Mouse (Mus musculus): Measurements from ENCODE around the gene Me1.
"Not testable (repeated sequence)": the region's sequence is repeated elsewhere in the genome, so short reads cannot be mapped to it uniquely, and the experiment has no call there.

Gene Me1

DNA sequence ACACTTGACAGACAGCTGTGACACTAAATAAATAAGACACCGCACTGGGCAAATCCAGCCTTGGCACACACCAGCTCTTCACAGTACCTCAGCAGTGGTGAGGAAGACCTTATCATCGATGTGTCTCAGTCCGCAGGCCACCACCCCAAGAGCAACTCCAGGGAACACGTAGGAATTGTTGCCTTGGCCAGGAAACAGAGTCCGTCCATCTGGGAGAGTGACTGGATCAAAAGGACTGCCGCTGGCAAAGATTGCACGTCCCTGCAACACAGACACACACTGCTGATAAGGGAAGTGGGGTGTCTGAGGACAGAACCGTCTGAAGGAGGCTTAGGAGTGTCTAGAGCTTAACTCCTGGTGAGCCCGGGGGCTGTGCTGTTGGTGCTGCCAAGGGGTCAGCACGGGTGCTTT is 101.4 kb downstream of the Me1 start:
- not testable (repeated sequence) for DNase-seq (ENCODE audit: low read depth)

- DNase-seq (ENCODE audit: low read depth): peak; percentile 64
Observed at GRCm38 (mm10) chr9:86592676-86593668, 102.8 kb downstream of the Me1 start.

- DNase-seq (ENCODE audit: low read depth): no peak
Observed at GRCm38 (mm10) chr9:86587019-86587795, 108.5 kb downstream of the Me1 start.

GRCm38 (mm10) chr9:86583740-86584139 is 112.0 kb downstream of the Me1 start:
- peak; percentile 80 for DNase-seq (ENCODE audit: low read depth)

DNA sequence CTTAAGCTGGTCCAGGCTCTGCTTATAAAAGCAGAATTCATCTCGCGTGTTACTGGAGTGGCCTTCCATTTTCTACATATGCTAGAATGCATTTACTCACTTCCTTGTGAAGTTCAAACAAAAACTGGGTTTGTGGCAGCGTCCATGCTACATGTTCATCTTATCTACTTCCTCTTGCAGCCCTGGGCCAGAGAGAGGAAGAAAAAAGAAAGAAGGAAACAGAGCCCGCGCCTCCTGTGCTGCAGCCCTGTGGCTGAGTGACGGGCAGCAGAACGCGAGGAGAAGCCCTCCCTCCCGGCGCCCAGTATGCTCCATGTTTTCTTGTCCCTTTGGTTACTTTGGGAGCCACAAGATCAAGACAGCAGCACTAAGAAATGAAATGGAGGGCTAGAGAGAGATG is 116.1 kb downstream of the Me1 start:
- no peak for DNase-seq (ENCODE audit: low read depth)

DNA sequence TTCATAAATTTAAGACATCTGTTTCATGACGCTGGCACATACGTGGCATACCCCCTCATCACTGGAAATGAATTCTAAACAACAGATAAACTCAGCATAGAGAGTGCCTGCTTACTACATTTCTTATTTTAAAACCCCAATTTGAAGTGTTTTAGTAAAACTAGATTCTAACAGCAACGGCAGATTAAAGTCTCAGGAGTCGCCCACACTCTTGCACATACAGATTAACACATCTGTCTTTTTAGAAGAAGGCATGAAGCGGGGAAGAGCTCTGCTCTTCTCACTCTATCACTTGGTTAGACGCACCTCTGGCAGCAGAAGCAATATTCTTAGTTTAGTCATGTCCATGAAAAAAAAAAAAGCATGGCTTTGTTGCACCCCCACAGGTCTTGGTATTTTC is 120.6 kb downstream of the Me1 start:
- no peak for DNase-seq (ENCODE audit: low read depth)

DNA sequence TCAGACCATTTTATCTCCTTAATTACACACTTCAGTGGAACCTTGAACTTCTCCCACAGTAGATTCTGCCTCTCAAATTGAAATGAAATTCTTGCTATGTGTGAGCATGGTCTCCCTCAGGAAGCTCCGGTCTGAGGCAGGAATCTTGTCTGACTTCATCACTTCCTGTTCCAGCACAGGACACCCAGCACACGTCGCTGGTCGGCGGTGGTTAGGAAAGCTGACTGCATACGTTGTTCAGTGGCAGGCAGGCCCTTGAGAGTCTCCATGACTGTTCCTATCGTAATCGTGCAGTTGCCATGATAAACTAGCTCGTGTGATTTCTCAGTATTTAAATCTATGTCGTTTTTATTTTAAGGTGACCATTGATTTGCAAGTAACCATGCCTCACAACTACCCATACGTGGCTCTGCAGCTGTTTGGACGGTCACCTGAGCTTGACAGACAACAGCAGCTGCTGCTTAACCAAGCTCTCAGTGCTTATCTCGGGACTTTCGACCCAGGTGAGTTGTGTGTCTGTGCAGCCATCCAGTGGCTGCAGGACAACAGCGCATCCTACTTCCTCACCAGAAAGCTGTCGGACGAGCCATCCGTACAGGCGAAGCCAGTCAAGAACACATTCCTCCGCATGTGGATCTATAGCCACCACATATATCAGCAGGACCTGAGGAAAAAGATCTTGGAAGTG is 122.0 kb downstream of the Me1 start:
- no peak for DNase-seq (ENCODE audit: low read depth)

- DNase-seq (ENCODE audit: low read depth): peak; percentile 79
Observed at GRCm38 (mm10) chr9:86572636-86573291, 123.0 kb downstream of the Me1 start.

DNA sequence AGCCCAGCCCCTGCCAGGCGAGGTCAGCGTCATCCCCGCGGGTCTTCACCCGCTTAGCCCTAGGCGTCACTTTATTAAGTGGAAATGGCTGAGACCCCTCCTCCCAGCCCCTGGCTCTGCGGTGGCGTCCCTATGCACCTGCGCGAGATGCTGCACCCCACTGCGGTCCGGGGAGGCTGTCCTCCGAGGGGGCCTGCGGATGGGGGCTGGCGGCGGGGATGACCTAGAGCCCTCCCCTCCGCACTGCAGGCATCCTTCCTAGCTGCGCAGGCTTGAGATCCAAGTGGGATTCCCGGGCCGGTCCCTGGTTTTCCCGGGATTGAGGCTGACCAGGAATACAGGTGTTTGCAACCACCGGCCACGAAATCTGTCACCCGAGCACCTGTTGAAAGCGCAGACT is 123.6 kb downstream of the Me1 start:
- no peak for DNase-seq (ENCODE audit: low read depth)

DNA sequence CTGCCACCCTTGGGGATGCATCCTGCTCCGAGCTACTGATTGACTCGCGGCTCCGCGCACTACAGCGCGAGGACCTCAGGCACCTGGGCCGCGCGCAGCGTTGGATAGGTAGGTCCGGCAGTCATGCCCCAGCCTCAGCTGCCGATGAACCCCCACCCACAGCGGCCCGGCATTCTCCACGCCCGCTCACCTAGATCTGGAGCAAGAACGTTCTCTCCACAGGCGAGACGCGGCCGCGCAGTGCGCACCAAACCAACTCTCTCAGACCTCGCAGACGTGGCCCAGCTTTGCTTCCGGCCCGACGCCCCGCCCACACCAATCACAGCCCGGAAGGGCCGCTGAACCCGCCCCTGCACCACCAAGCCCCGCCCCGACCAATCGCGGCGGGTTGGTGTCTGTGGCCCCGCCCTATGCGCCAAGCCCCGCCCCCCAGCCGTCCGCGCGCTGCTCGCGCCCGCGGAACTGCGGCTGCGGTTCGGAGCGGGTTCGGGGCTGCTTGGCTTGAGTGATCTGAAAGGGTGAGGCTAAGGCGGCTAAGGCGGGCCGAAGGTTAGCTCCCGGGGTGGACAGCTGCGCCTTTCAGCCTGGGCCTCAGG is 124.1 kb downstream of the Me1 start, which contains the start of the genes Pgm3 and Rwdd2a:
Gene Pgm3 (minus strand): TSS at position 303 of the 596 bp plus-strand sequence.
Gene Rwdd2a (plus strand): TSS at position 452 of the 596 bp plus-strand sequence.
- peak; percentile 96 for DNase-seq (ENCODE audit: low read depth)

DNA sequence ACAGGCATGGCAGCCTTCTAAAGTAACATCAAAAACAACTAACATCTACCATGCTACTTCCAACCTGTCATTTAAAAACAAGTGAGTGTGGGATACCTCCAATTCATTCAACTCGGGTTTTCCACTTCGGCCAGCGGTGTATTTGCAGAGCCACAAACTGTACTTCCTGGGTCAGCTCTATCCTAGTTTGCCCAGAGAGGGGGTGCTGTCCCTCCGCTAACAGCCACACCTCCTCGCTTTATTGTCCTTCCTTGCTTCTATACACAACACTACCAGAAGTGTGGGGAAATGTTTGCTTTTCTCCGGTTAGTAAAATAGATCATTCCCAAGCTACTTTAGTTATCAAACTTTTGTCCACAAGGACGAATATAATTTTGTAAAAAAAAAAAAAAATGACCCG is 124.8 kb downstream of the Me1 start:
- peak; percentile 24 for DNase-seq (ENCODE audit: low read depth)

- DNase-seq (ENCODE audit: low read depth): no peak
Observed at GRCm38 (mm10) chr9:86570261-86570890, 125.4 kb downstream of the Me1 start.

GRCm38 (mm10) chr9:86569314-86569910 is 126.3 kb downstream of the Me1 start:
- DNase-seq (ENCODE audit: low read depth): no peak

DNA sequence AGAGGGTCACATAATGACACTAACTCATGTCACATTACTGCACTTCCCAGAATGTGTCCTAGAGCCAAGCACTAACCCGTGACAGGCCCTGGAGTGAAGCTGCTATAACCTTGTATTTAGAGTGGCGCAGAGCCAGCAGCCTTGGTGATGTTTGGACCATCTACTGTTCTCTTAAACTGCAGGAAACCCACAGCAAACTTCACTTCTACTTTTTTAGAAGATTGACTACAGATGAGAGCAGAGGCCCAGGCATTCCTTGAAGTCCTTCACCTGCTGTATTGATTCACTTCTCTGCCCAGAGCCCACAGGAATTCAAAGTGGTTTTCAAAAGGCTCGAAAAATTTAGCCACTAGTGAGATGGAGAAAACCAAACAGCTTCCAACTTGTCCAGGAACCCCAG is 135.2 kb downstream of the Me1 start:
- no peak for DNase-seq (ENCODE audit: low read depth)

DNA sequence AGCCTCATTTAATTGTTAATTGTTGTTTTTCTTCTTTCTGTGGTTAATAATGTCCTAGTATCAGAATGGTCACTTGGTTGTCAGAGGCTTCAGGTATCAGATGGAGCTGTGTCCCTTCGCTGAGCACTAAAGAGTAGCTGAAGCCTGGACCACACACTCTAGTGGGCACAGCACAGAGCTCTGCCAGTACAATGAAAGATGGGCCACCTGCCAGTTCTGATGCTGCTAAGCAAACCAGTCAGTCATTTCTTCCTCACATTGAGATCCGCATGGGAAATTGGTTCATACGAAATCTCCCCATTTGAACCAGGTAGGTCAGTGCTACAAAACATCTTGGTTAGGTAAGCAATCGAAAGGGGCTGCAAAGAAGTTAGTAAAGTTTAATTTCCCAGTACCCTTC is 141.1 kb downstream of the Me1 start:
- no peak for DNase-seq (ENCODE audit: low read depth)

GRCm38 (mm10) chr9:86553886-86554285 is 141.9 kb downstream of the Me1 start:
- DNase-seq (ENCODE audit: low read depth): no peak

- no peak for DNase-seq (ENCODE audit: low read depth)
Observed at GRCm38 (mm10) chr9:86550717-86551116, 145.0 kb downstream of the Me1 start.

DNA sequence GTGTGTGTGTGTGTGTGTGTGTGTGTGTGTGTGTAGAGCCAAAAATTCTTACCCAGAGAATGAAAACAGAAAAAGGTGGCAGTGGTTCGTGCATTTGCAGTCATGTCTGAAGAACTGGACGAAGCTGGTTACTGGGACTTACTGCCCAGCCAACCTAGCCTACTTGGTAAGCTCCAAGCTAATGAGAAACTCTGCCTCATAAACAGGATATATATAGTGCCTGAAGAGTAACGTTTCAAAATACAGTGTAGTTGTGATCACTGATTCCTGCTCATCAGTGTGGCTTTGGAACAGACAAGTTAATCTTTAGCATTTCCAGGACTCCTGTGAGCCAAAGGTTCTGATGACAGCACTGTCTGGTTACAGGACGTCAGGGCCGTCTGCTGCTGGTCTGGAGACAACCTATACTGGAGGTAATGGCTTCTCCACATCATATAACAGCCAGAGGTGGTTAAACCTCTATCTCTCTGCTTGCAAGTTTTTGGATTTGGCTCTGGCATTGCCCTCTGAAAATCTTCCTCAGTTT is 146.1 kb downstream of the Me1 start:
- DNase-seq (ENCODE audit: low read depth): no peak

DNA sequence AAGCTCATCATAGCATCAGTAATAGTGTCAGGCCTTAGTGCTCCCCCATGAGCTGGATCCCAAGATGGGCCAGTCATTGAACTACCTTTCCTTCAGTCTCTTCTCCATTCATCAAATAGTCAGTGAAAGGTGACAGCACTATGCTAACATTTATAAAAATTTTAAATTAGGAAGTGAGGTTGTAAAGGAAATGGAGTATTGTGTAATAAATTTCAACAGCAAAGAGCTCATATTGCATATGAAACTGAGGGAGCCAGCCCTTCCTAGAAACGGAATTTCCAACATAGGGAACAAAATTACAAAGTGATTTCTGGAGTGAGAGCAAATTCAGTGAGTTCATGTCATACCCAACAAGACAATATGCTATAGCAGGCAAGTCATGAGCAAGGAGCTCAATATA is 151.2 kb downstream of the Me1 start:
- DNase-seq (ENCODE audit: low read depth): no peak

- DNase-seq (ENCODE audit: low read depth): no peak
Observed at GRCm38 (mm10) chr9:86543451-86543850, 152.3 kb downstream of the Me1 start.

All from NIH3T3 (cell line).